Mouse (Mus musculus) neural tube, embryonic 14.5 days (tissue): ENCODE results near the gene Rps27l. TPM values are rescaled to one million over a fixed set of nuclear protein-coding genes. Genes with fewer than 3 reads are reported as not detected.
"Not testable (repeated sequence)": the region's sequence is repeated elsewhere in the genome, so short reads cannot be mapped to it uniquely, and the experiment has no call there.

Experiments
- ATAC-seq: fragments of 200-750 bp; cut with Nextera tagmentation; 2 replicates; pipeline ENCODE4 v1.8.0; 2017; ENCODE audit warnings: low read depth, mild to moderate bottlenecking, moderate TSS enrichment, moderate library complexity
- H3K27ac ChIP-seq: fragments of 300-500 bp; sonication (generic); 2 replicates; pipeline ENCODE4 v1.5.1; 2014; ENCODE audit warnings: low read depth, mild to moderate bottlenecking, control low read depth, low read length, moderate library complexity, mixed read lengths
- H3K27me3 ChIP-seq: fragments of 300-500 bp; sonication (generic); 2 replicates; pipeline ENCODE4 v1.6.1; 2014; ENCODE audit warnings: low read length; ENCODE audit not compliant: control insufficient read depth, insufficient read depth
- H3K36me3 ChIP-seq: fragments of 300-500 bp; sonication (generic); 2 replicates; pipeline ENCODE4 v1.6.1; 2014; ENCODE audit warnings: low read length, mixed read lengths; ENCODE audit not compliant: control insufficient read depth, insufficient read depth
- H3K4me1 ChIP-seq: fragments of 300-500 bp; sonication (generic); 2 replicates; pipeline ENCODE4 v1.6.1; 2014; ENCODE audit warnings: low read length; ENCODE audit not compliant: control insufficient read depth, insufficient read depth
- H3K4me2 ChIP-seq: fragments of 300-500 bp; sonication (generic); 2 replicates; pipeline ENCODE4 v1.6.1; 2014; ENCODE audit warnings: mild to moderate bottlenecking, low read depth, low read length, control low read depth
- H3K4me3 ChIP-seq: fragments of 300-500 bp; sonication (generic); 2 replicates; pipeline ENCODE4 v1.5.1; 2014; ENCODE audit warnings: low read depth, low read length, control low read depth, mixed read lengths
- H3K9ac ChIP-seq: fragments of 300-500 bp; sonication (generic); replicated peaks from 2 replicates; pipeline ENCODE4 v1.6.1; 2014; ENCODE audit warnings: low read depth, mild to moderate bottlenecking, control low read depth, low read length, mixed read lengths
- H3K9me3 ChIP-seq: fragments of 300-500 bp; sonication (generic); 2 replicates; pipeline ENCODE4 v1.6.1; 2016; ENCODE audit warnings: low read length; ENCODE audit not compliant: control insufficient read depth
- WGBS: fragments of 180-500 bp; shearing (Covaris S2); extraction: QIAGEN DNeasy Blood & Tissue Kit; methylation state at CpG from one replicate; pipeline ENCODE4 v1.1.7; 2014; 5-methylcytosine and 5-hydroxymethylcytosine counted together
- polyA plus RNA-seq: library from polyadenylated mRNA; unstranded; fragments of >200 nt; fragmentation: Nextera tagmentation; extraction: Ambion mirVana; gene quantifications from 2 replicates; pipeline ENCODE4 v1.2.1, GENCODE M21; 2014

The Rps27l gene
- polyA plus RNA-seq, 1 experiment from 2014 or later: 188 TPM

GRCm38 (mm10) chr9:66910677-66911076 lies 35.2 kb upstream of the Rps27l start:
- ATAC-seq: no peak
- no peak overlapping the region for H3K9ac ChIP-seq
- no peaks in the 10 kb centered on the region for H3K9me3 ChIP-seq
- no peaks in the 10 kb centered on the region for H3K4me1 ChIP-seq
- no peak overlapping the region for H3K4me3 ChIP-seq
- 95% methylated on average over 4 of the region's 5 CpGs for WGBS
- H3K27ac ChIP-seq: no peak overlapping the region
- H3K27me3 ChIP-seq: no peaks in the 10 kb centered on the region
- H3K36me3 ChIP-seq: no peaks in the 10 kb centered on the region
- H3K4me2 ChIP-seq: no peak overlapping the region

DNA sequence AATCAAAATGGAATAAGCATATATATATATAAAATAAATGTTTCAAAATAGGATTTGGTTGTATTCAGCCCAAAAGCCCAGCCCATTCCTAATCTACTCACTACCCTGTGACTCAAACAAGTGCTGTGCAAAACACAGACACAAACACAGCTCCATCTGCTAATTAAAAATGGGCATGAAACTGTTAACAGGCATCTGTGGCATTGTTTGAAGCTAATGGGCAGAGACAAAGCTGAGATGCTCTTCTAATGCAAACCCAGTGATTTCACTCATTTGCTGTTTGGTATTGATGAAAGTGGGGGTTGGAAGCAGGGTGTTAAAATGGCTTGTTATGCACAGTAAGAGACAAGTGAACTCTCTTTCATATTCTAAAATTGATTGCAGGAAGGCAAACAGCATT lies 33.6 kb upstream of the Rps27l start:
- Histone ChIP-seq H3K4me1 (no peaks in the 10 kb centered on the region), H3K36me3 (no peaks in the 10 kb centered on the region), H3K4me2 (no peak overlapping the region; the same call in 1 of the 2 replicates), H3K27me3 (no peaks in the 10 kb centered on the region), H3K9ac (no peak overlapping the region), H3K27ac (peak overlapping the region; percentile 16), H3K4me3 (no peak overlapping the region), H3K9me3 (no peaks in the 10 kb centered on the region)
- ATAC-seq: no peak

- WGBS: 98% methylated on average over 5 of the region's 5 CpGs
- not testable (repeated sequence) for H3K9me3 ChIP-seq, H3K4me3 ChIP-seq, H3K27ac ChIP-seq, H3K4me1 ChIP-seq, ATAC-seq, H3K4me2 ChIP-seq, H3K9ac ChIP-seq, H3K36me3 ChIP-seq, H3K27me3 ChIP-seq
Measured at GRCm38 (mm10) chr9:66913254-66913934, 32.5 kb upstream of the Rps27l start.

DNA sequence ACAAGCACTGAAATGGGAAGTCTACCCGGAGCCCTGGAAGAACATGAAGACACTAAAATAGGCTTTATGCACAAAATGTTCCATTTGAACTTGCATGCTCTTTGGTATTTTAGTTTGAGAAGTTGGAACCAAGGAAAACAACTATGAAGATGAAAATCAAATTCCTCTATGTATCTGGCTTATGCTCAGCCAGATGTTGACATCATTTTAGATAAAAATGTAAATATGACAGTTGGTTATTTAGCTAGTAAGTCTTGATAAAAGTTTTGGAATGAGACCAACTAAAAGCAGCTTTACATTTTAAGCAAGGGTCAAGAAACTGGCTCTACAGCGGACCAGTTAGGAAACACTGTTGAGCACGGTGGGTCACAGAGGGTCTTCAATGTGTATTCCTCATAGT lies 31.3 kb upstream of the Rps27l start:
- no peak for ATAC-seq
- WGBS: 94% methylated on average over 3 of the region's 3 CpGs
- H3K4me1 ChIP-seq: peaks cover 5% of the 10 kb centered on the region; the same call in 1 of the 2 replicates

DNA sequence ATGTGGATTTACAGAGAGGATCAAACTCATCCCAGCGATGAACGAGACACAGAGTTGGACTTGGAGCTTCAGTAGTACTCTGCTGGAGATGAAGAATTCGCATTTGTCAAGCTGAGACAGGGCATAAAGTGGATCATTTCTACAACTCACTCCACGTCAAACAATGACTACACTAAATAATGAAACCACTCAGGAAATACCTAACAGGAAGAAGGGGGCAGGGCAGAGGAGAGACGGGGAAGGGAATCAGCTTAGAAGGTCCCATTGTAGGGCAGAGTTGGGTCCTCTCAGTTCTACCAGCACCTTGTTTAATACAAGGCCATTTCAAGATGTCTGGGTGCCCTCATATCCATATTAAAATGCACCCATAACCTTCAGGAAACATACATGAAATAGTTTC lies 30.5 kb upstream of the Rps27l start:
- Histone ChIP-seq H3K9ac (no peak overlapping the region), H3K4me1 (peaks cover 5% of the 10 kb centered on the region; the same call in 1 of the 2 replicates), H3K27ac (no peak overlapping the region), H3K4me2 (no peak overlapping the region), H3K4me3 (no peak overlapping the region), H3K36me3 (no peaks in the 10 kb centered on the region), H3K9me3 (no peaks in the 10 kb centered on the region), H3K27me3 (no peaks in the 10 kb centered on the region)
- ATAC-seq: no peak
- 85% methylated on average over 5 of the region's 5 CpGs for WGBS

More for the DNA sequence above, 31.3 kb upstream of the Rps27l start:
- H3K4me3 ChIP-seq: no peak overlapping the region
- no peak overlapping the region for H3K9ac ChIP-seq
- no peaks in the 10 kb centered on the region for H3K9me3 ChIP-seq
- no peak overlapping the region for H3K4me2 ChIP-seq
- no peaks in the 10 kb centered on the region for H3K27me3 ChIP-seq
- H3K27ac ChIP-seq: no peak overlapping the region
- no peaks in the 10 kb centered on the region for H3K36me3 ChIP-seq

DNA sequence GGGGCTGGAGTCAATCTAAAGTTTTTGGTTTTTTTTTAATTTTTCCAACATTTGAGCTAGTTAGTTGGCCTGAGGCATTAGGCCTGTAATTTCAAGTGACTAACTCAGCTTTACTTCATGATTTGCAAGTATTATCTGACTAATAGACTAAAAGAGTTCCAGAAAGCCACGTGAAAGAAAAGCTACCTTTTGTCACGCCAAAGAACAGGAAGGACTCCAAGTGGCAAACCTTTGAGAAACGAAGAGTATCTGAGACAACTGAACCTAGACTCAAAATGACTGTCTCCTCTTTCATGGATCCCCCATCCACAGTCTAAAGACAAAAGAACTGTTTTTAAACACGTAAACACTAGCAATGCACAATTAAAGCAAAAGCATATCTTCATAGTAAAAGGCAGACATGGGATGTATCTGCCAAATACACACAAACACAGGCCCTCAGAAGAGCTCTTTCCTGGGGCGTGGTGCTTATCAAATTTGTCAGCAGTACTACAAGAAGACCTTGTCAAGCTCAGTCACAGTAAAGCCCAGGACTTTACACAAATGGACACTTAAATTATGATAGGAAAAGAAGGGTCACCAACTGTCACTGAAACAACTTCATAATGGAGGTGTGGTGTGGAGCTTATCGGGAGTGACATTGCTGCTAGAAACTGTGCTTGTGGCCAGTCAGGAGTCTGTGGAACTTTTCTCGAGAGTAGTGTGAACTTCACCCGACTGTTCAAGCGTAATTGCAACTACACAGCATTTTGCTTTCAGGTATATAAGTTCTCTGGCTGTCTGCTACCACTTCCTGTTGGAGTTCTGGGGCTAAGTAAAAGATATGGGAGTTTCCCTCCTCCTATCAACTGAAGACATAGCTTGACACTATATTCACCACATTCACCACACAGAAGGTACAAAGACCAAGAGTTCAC lies 29.8 kb upstream of the Rps27l start:
- Histone ChIP-seq H3K9ac (no peak overlapping the region), H3K4me1 (peaks cover 5% of the 10 kb centered on the region; the same call in 1 of the 2 replicates), H3K36me3 (no peaks in the 10 kb centered on the region), H3K9me3 (no peaks in the 10 kb centered on the region), H3K27me3 (no peaks in the 10 kb centered on the region), H3K4me3 (no peak overlapping the region), H3K4me2 (no peak overlapping the region), H3K27ac (no peak overlapping the region)
- WGBS: 89% methylated on average over 9 of the region's 9 CpGs
- ATAC-seq: no peak

DNA sequence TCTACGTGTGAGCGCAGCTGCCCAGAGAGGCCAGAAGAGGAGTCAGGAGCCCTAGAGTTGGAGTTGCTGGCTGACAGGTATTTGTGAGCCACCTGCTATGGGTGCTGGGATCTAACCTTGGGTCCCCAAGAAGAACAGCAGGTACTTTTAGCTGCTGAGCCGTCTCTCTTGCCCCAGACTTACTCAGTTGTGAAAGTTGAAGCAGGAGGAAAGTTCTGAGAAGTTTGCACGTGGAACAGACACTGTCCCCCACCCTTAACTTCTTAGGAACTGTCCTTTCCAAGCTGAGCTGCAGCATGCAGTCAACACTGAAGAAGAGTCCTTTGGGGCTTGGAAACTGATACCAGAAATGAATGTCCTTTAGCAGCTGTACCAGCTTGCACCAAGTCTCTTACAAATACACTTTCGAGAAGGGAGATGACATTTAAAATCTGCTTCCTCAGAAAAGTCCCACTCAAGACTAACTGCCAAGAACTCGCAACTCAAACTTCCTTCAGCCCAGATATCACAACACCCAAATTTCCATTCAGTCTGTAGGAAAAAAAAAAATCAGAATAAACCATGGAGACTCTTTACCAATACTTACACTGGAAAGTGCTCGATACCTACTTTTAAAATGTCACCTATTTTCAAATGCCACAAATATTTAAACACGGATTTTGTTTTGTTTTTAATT lies 28.5 kb upstream of the Rps27l start:
- no peaks in the 10 kb centered on the region for H3K9me3 ChIP-seq
- H3K4me3 ChIP-seq: no peak overlapping the region
- no peaks in the 10 kb centered on the region for H3K27me3 ChIP-seq
- peak overlapping the region; percentile 63; the same call in 1 of the 2 replicates for H3K4me2 ChIP-seq
- H3K36me3 ChIP-seq: no peaks in the 10 kb centered on the region
- no peak overlapping the region for H3K9ac ChIP-seq
- no peak overlapping the region for H3K27ac ChIP-seq
- WGBS: 94% methylated on average over 8 of the region's 8 CpGs
- no peak for ATAC-seq
- H3K4me1 ChIP-seq: peaks cover 5% of the 10 kb centered on the region; the same call in 1 of the 2 replicates

DNA sequence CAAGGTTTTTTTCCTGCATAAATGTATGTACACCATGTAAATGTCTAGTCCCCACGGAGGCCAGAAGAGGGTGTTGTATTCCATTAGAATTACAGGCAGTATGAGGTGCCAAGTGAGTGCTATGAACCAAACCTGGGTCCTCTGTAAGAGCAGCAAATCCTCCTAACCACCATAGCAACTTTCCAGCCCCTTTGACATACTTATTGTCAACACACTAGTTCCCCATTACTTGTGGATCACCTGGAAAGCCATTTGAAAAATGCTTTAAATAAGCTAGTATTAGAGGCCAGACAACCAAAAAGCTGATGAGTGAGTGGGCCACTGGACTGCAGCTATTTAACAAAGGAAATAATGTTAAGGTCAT lies 28.0 kb upstream of the Rps27l start:
- Histone ChIP-seq H3K9ac (no peak overlapping the region), H3K4me3 (no peak overlapping the region; the same call in 1 of the 2 replicates)

More for the DNA sequence above, 28.0 kb upstream of the Rps27l start:
- Histone ChIP-seq H3K4me2 (peak overlapping the region; percentile 63), H3K36me3 (no peaks in the 10 kb centered on the region), H3K4me1 (peaks cover 5% of the 10 kb centered on the region; the same call in 1 of the 2 replicates), H3K27ac (no peak overlapping the region), H3K9me3 (no peaks in the 10 kb centered on the region), H3K27me3 (no peaks in the 10 kb centered on the region)
- WGBS: 74% methylated on average over 1 of the region's 1 CpGs
- no peak for ATAC-seq
